Mouse (Mus musculus): ENCODE results near the gene Zfp28. TPM values are rescaled to one million over a fixed set of nuclear protein-coding genes. Genes with fewer than 3 reads are reported as not detected.
A peak's percentile ranks its signal among the peaks of the same experiment; 100 is the strongest.

The Zfp28 gene
- polyA plus RNA-seq (2016; fragmentation: Nextera tagmentation; extraction: Ambion mirVana), result 9.2 and 13.9 TPM in 2 replicates

GRCm38 (mm10) chr7:6383044-6383455 is at the start of gene Zfp28:
TSS of gene Zfp28 (plus strand) at chr7:6383295.
- under 1% methylated on average over 27 of the region's 28 CpGs for WGBS

GRCm38 (mm10) chr7:6339865-6340264 is 43.2 kb upstream of the Zfp28 start:
- WGBS, result 82% methylated on average over 5 of the region's 5 CpGs

More at GRCm38 (mm10) chr7:6383044-6383455, at the start of gene Zfp28:
- peak; percentile 99 for DNase-seq (ENCODE audit: low spot score)
- Histone ChIP-seq H3K4me1 (peaks cover 14% of the 10 kb centered on the region), H3K27ac (peak within 1 kb of the TSS; percentile 80), H3K4me3 (peak within 1 kb of the TSS; percentile 62), H3K9me3 (replicated peaks) (no peaks in the 10 kb centered on the region), H3K36me3 (peaks cover 8% of the 10 kb centered on the region), H3K27me3 (ENCODE audit: low read depth, poor library complexity, severe bottlenecking) (no peaks in the 10 kb centered on the region)

GRCm38 (mm10) chr7:6343501-6344071 is 39.5 kb upstream of the Zfp28 start, which contains the start of gene Gm3854:
TSS of gene Gm3854 (plus strand) at chr7:6343759.
- Histone ChIP-seq H3K27me3 (ENCODE audit: low read depth, poor library complexity, severe bottlenecking) (no peaks in the 10 kb centered on the region), H3K9me3 (replicated peaks) (no peaks in the 10 kb centered on the region), H3K27ac (peak within 1 kb of the TSS; percentile 89), H3K4me3 (peak within 1 kb of the TSS; percentile 66), H3K4me1 (no peaks in the 10 kb centered on the region), H3K36me3 (no peaks in the 10 kb centered on the region)
- under 1% methylated on average over 26 of the region's 26 CpGs for WGBS
- peak; percentile 81 for DNase-seq (ENCODE audit: low spot score)

More at GRCm38 (mm10) chr7:6339865-6340264, 43.2 kb upstream of the Zfp28 start:
- no peaks in the 10 kb centered on the region for H3K4me1 ChIP-seq
- no peaks in the 10 kb centered on the region for H3K9me3 ChIP-seq (replicated peaks)
- no peaks in the 10 kb centered on the region for H3K36me3 ChIP-seq
- no peak for DNase-seq (ENCODE audit: low spot score)
- H3K4me3 ChIP-seq, result no peak overlapping the region
- no peaks in the 10 kb centered on the region for H3K27me3 ChIP-seq (ENCODE audit: low read depth, poor library complexity, severe bottlenecking)
- H3K27ac ChIP-seq, result no peak overlapping the region

GRCm38 (mm10) chr7:6344124-6344523 is 39.0 kb upstream of the Zfp28 start:
- 38% methylated on average over 10 of the region's 10 CpGs for WGBS
- no peak for DNase-seq (ENCODE audit: low spot score)
- Histone ChIP-seq H3K4me1 (no peaks in the 10 kb centered on the region), H3K4me3 (peak overlapping the region; percentile 66), H3K9me3 (replicated peaks) (no peaks in the 10 kb centered on the region), H3K36me3 (no peaks in the 10 kb centered on the region), H3K27ac (peak overlapping the region; percentile 89; the same call in 1 of the 2 replicates), H3K27me3 (ENCODE audit: low read depth, poor library complexity, severe bottlenecking) (no peaks in the 10 kb centered on the region)

GRCm38 (mm10) chr7:6358121-6358520 is 25.0 kb upstream of the Zfp28 start:
- H3K9me3 ChIP-seq (replicated peaks), result no peaks in the 10 kb centered on the region
- 72% methylated on average over 2 of the region's 2 CpGs for WGBS

GRCm38 (mm10) chr7:6358937-6359590 is 24.0 kb upstream of the Zfp28 start:
- H3K4me1 ChIP-seq, result peaks cover 11% of the 10 kb centered on the region; the same call in 1 of the 2 replicates
- WGBS, result 52% methylated on average over 10 of the region's 10 CpGs
- peaks cover 6% of the 10 kb centered on the region for H3K36me3 ChIP-seq
- DNase-seq (ENCODE audit: low spot score), result no peak
- no peak overlapping the region for H3K4me3 ChIP-seq
- no peak overlapping the region for H3K27ac ChIP-seq
- no peaks in the 10 kb centered on the region for H3K27me3 ChIP-seq (ENCODE audit: low read depth, poor library complexity, severe bottlenecking)
- no peaks in the 10 kb centered on the region for H3K9me3 ChIP-seq (replicated peaks)

More at GRCm38 (mm10) chr7:6358121-6358520, 25.0 kb upstream of the Zfp28 start:
- Histone ChIP-seq H3K4me1 (0 out of 2 replicates have a peak, but pooled peaks cover 5% of the 10 kb centered on the region), H3K36me3 (peaks cover 11% of the 10 kb centered on the region), H3K27me3 (ENCODE audit: low read depth, poor library complexity, severe bottlenecking) (no peaks in the 10 kb centered on the region), H3K27ac (no peak overlapping the region), H3K4me3 (no peak overlapping the region)
- no peak for DNase-seq (ENCODE audit: low spot score)

- Histone ChIP-seq H3K36me3 (no peaks in the 10 kb centered on the region), H3K9me3 (replicated peaks) (no peaks in the 10 kb centered on the region), H3K4me3 (no peak overlapping the region), H3K27me3 (ENCODE audit: low read depth, poor library complexity, severe bottlenecking) (no peaks in the 10 kb centered on the region), H3K27ac (no peak overlapping the region), H3K4me1 (peaks cover 12% of the 10 kb centered on the region; the same call in 1 of the 2 replicates)
- 8% methylated on average over 9 of the region's 9 CpGs for WGBS
- no peak for DNase-seq (ENCODE audit: low spot score)
Observed at GRCm38 (mm10) chr7:6360477-6361060, 22.5 kb upstream of the Zfp28 start.

GRCm38 (mm10) chr7:6361756-6362155 is 21.3 kb upstream of the Zfp28 start:
- peak overlapping the region; percentile 61 for H3K4me3 ChIP-seq
- 26% methylated on average over 7 of the region's 7 CpGs for WGBS
- H3K4me1 ChIP-seq, result peaks cover 12% of the 10 kb centered on the region; the same call in 1 of the 2 replicates
- no peaks in the 10 kb centered on the region for H3K9me3 ChIP-seq (replicated peaks)
- DNase-seq (ENCODE audit: low spot score), result no peak
- no peaks in the 10 kb centered on the region for H3K27me3 ChIP-seq (ENCODE audit: low read depth, poor library complexity, severe bottlenecking)
- H3K27ac ChIP-seq, result peak overlapping the region; percentile 80
- H3K36me3 ChIP-seq, result no peaks in the 10 kb centered on the region

GRCm38 (mm10) chr7:6362268-6363046 is 20.6 kb upstream of the Zfp28 start:
- peak; percentile 93 for DNase-seq (ENCODE audit: low spot score)
- Histone ChIP-seq H3K4me3 (peak overlapping the region; percentile 61), H3K36me3 (no peaks in the 10 kb centered on the region), H3K27ac (peak overlapping the region; percentile 80), H3K4me1 (peaks cover 12% of the 10 kb centered on the region; the same call in 1 of the 2 replicates), H3K9me3 (replicated peaks) (no peaks in the 10 kb centered on the region), H3K27me3 (ENCODE audit: low read depth, poor library complexity, severe bottlenecking) (no peaks in the 10 kb centered on the region)
- WGBS, result 1% methylated on average over 38 of the region's 38 CpGs

GRCm38 (mm10) chr7:6363047-6363488 is 20.0 kb upstream of the Zfp28 start, which contains the start of gene Zfp78:
TSS of gene Zfp78 (plus strand) at chr7:6363280.
- Histone ChIP-seq H3K27ac (peak within 1 kb of the TSS; percentile 80), H3K27me3 (ENCODE audit: low read depth, poor library complexity, severe bottlenecking) (no peaks in the 10 kb centered on the region), H3K4me3 (peak within 1 kb of the TSS; percentile 61), H3K4me1 (peaks cover 12% of the 10 kb centered on the region; the same call in 1 of the 2 replicates), H3K36me3 (no peaks in the 10 kb centered on the region), H3K9me3 (replicated peaks) (no peaks in the 10 kb centered on the region)
- peak; percentile 84 for DNase-seq (ENCODE audit: low spot score)
- under 1% methylated on average over 23 of the region's 23 CpGs for WGBS

- no peaks in the 10 kb centered on the region for H3K9me3 ChIP-seq (replicated peaks)
- no peak overlapping the region for H3K4me3 ChIP-seq
- no peak for DNase-seq (ENCODE audit: low spot score)
Observed at GRCm38 (mm10) chr7:6364761-6365160, 18.3 kb upstream of the Zfp28 start.

GRCm38 (mm10) chr7:6367185-6367584 is 15.9 kb upstream of the Zfp28 start:
- Histone ChIP-seq H3K4me1 (peaks cover 7% of the 10 kb centered on the region; the same call in 1 of the 2 replicates), H3K9me3 (replicated peaks) (no peaks in the 10 kb centered on the region), H3K27ac (no peak overlapping the region), H3K36me3 (no peaks in the 10 kb centered on the region), H3K4me3 (no peak overlapping the region), H3K27me3 (ENCODE audit: low read depth, poor library complexity, severe bottlenecking) (no peaks in the 10 kb centered on the region)
- no peak for DNase-seq (ENCODE audit: low spot score)
- WGBS, result 91% methylated on average over 5 of the region's 5 CpGs

More at GRCm38 (mm10) chr7:6364761-6365160, 18.3 kb upstream of the Zfp28 start:
- Histone ChIP-seq H3K27ac (no peak overlapping the region), H3K4me1 (peaks cover 12% of the 10 kb centered on the region; the same call in 1 of the 2 replicates), H3K27me3 (ENCODE audit: low read depth, poor library complexity, severe bottlenecking) (no peaks in the 10 kb centered on the region), H3K36me3 (no peaks in the 10 kb centered on the region)
- WGBS, result 76% methylated on average over 1 of the region's 1 CpGs
